Mouse (Mus musculus) myocyte (in vitro differentiated cells): Measurements from ENCODE around the gene Serpina12.

ENCODE experiments used
- E2F4 ChIP-seq: IDR thresholded peaks from one replicate; pipeline ENCODE4 v1.6.1; 2011; ENCODE audit warnings: mild to moderate bottlenecking, control low read depth, moderate library complexity; ENCODE audit not compliant: insufficient read depth
- MAX ChIP-seq: IDR thresholded peaks from one replicate; pipeline ENCODE4 v1.6.1; 2011; ENCODE audit warnings: low read depth, mild to moderate bottlenecking, control low read depth
- MYOD1 ChIP-seq, 3 experiments: IDR thresholded peaks; one replicate each; pipeline ENCODE4 v1.6.1; 2011; ENCODE audit warnings: control low read depth in 2 of 3, low read depth in 2 of 3, mild to moderate bottlenecking in 2 of 3, moderate library complexity in 1 of 3; ENCODE audit not compliant: insufficient read length in 2 of 3, control insufficient read depth in 1 of 3
- MYOG ChIP-seq, 3 experiments: IDR thresholded peaks; one replicate each; pipeline ENCODE4 v1.6.1; 2011; ENCODE audit warnings: control low read depth in 2 of 3, low read depth in 2 of 3, mild to moderate bottlenecking in 2 of 3; ENCODE audit not compliant: insufficient read length in 2 of 3, control insufficient read depth in 1 of 3, insufficient read depth in 1 of 3
- POLR2A ChIP-seq: IDR thresholded peaks from one replicate; pipeline ENCODE4 v1.6.1; 2011; ENCODE audit warnings: low read depth, mild to moderate bottlenecking, control low read depth, moderate library complexity; ENCODE audit not compliant: insufficient read length
- POLR2AphosphoS2 ChIP-seq: IDR thresholded peaks from one replicate; pipeline ENCODE4 v1.6.1; 2011; ENCODE audit warnings: low read depth, control low read depth; ENCODE audit not compliant: insufficient read length
- TCF12 ChIP-seq: IDR thresholded peaks from one replicate; pipeline ENCODE4 v1.6.1; 2011; ENCODE audit warnings: mild to moderate bottlenecking, control low read depth; ENCODE audit not compliant: poor library complexity, insufficient read depth, severe bottlenecking
- USF1 ChIP-seq: IDR thresholded peaks from one replicate; pipeline ENCODE4 v1.6.1; 2011; ENCODE audit warnings: low read depth, mild to moderate bottlenecking, control low read depth, moderate library complexity

- TF ChIP-seq MYOD1 (IDR thresholded peaks at IDR 0.05; ENCODE audit: control insufficient read depth in 1 of 3, insufficient read length in 2 of 3, low read depth in 2 of 3) (no peak), USF1 (no peak), TCF12 (no peak), POLR2A (no peak), MYOG (IDR thresholded peaks at IDR 0.05; ENCODE audit: control insufficient read depth in 1 of 3, insufficient read depth in 1 of 3, insufficient read length in 2 of 3, low read depth in 2 of 3) (no peak), E2F4 (no peak), POLR2AphosphoS2 (no peak), MAX (no peak)
Measured at GRCm38 (mm10) chr12:104066241-104066640, 22.0 kb upstream of the Serpina12 start.
